Mouse (Mus musculus) left cerebral cortex, postnatal 36 days (tissue): Measurements from ENCODE around the gene Gm49358. TPM values are rescaled to one million over a fixed set of nuclear protein-coding genes. Genes with fewer than 3 reads are reported as not detected.

Experiments
- DNase-seq, 2 experiments: peaks; one replicate each; pipeline ENCODE4 v3.0.0; 2021 to 2022; ENCODE audit warnings: low spot score in 2 of 2, mixed read lengths in 1 of 2
- intact Hi-C: fragments of 180-260 bp; cut with DNase I; formaldehyde crosslinking; loops from one replicate; pipeline ENCODE4 v1.15.1; 2025
- total RNA-seq, 2 experiments: library from RNA; stranded (reverse); gene quantifications; 2 replicates each; pipeline ENCODE4 v1.2.3; 2021

Gm49358 gene
- 10 to 100 TPM; 19.2 to 24.9 TPM for total RNA-seq

GRCm38 (mm10) chr10:86763672-86764071, at the start of gene Gm49358:
Gene Gm49358 (plus strand): TSS chr10:86763972.
- intact Hi-C loops, result no loop called here
- no peak for DNase-seq

- DNase-seq, result peak; percentile 15 to 33
- intact Hi-C loops, result no loop called here
Measured at GRCm38 (mm10) chr10:86727548-86727980, 36.2 kb upstream of the Gm49358 start.

GRCm38 (mm10) chr10:86728176-86728575, 35.6 kb upstream of the Gm49358 start:
- intact Hi-C loops, result no loop called here
- no peak for DNase-seq

- intact Hi-C loops, result loop anchor here (2.0 kb wide), 1 partner anchor 94 kb away; no protein-coding TSS in a partner anchor
- peak; percentile 74 to 80 for DNase-seq
Measured at GRCm38 (mm10) chr10:86730823-86731499, 32.8 kb upstream of the Gm49358 start.

GRCm38 (mm10) chr10:86731500-86731863, 32.3 kb upstream of the Gm49358 start:
- DNase-seq, result no peak
- intact Hi-C loops, result loop anchor here (2.0 kb wide), 1 partner anchor 95 kb away; no protein-coding TSS in a partner anchor

GRCm38 (mm10) chr10:86735036-86735435, 28.7 kb upstream of the Gm49358 start:
- intact Hi-C loops, result no loop called here

GRCm38 (mm10) chr10:86742918-86743317, 20.9 kb upstream of the Gm49358 start:
- no peak for DNase-seq
- intact Hi-C loops, result no loop called here

More at GRCm38 (mm10) chr10:86735036-86735435, 28.7 kb upstream of the Gm49358 start:
- DNase-seq, result no peak

- DNase-seq, result no peak
- intact Hi-C loops, result no loop called here
Measured at GRCm38 (mm10) chr10:86744306-86744705, 19.5 kb upstream of the Gm49358 start.

- DNase-seq, result no peak
- intact Hi-C loops, result no loop called here
Measured at GRCm38 (mm10) chr10:86755816-86756502, 7.8 kb upstream of the Gm49358 start.

- intact Hi-C loops, result no loop called here
- DNase-seq, result no peak
Measured at GRCm38 (mm10) chr10:86757724-86758123, 6.0 kb upstream of the Gm49358 start.

- DNase-seq, result no peak
- intact Hi-C loops, result no loop called here
Measured at GRCm38 (mm10) chr10:86758211-86758610, 5.6 kb upstream of the Gm49358 start.

- intact Hi-C loops, result no loop called here
- DNase-seq, result no peak
Measured at GRCm38 (mm10) chr10:86761236-86761635, 2.5 kb upstream of the Gm49358 start.

GRCm38 (mm10) chr10:86761722-86762383, 1.9 kb upstream of the Gm49358 start:
- intact Hi-C loops, result no loop called here
- DNase-seq, result no peak

GRCm38 (mm10) chr10:86762384-86762730, 1.4 kb upstream of the Gm49358 start:
- intact Hi-C loops, result no loop called here
- no peak for DNase-seq

- peak in 1 of 2 experiments; percentile 14 for DNase-seq
- intact Hi-C loops, result no loop called here
Measured at GRCm38 (mm10) chr10:86765344-86765966, 1.7 kb downstream of the Gm49358 start.

GRCm38 (mm10) chr10:86769216-86769615, 5.4 kb downstream of the Gm49358 start:
- intact Hi-C loops, result no loop called here
- no peak for DNase-seq

- no peak for DNase-seq
- intact Hi-C loops, result loop anchor here (10.0 kb wide), 1 partner anchor 195 kb away; no protein-coding TSS in a partner anchor
Measured at GRCm38 (mm10) chr10:86769797-86770196, 6.0 kb downstream of the Gm49358 start.

- DNase-seq, result no peak
- intact Hi-C loops, result loop anchor here (10.0 kb wide), 1 partner anchor 193 kb away; no protein-coding TSS in a partner anchor
Measured at GRCm38 (mm10) chr10:86771701-86772100, 7.9 kb downstream of the Gm49358 start.

- intact Hi-C loops, result loop anchor here (10.0 kb wide), 1 partner anchor 193 kb away; no protein-coding TSS in a partner anchor
- peak in 1 of 2 experiments; percentile 18 for DNase-seq
Measured at GRCm38 (mm10) chr10:86772231-86772631, 8.5 kb downstream of the Gm49358 start.

- intact Hi-C loops, result loop anchor here (10.0 kb wide), 1 partner anchor 191 kb away; no protein-coding TSS in a partner anchor
Measured at GRCm38 (mm10) chr10:86773360-86773759, 9.6 kb downstream of the Gm49358 start.

More at GRCm38 (mm10) chr10:86773360-86773759, 9.6 kb downstream of the Gm49358 start:
- no peak for DNase-seq
